Mouse (Mus musculus) thymus, adult 2 months (tissue): ENCODE results near the gene Fam229a. TPM values are rescaled to one million over a fixed set of nuclear protein-coding genes. Genes with fewer than 3 reads are reported as not detected.

Experiments used
- DNase-seq: peaks from one replicate; pipeline ENCODE4 v3.0.0; 2021
- H3K27ac ChIP-seq: fragments of 200-500 bp; 2 replicates; pipeline ENCODE4 v1.5.1; 2012; ENCODE audit warnings: low read length, control low read depth; ENCODE audit not compliant: control insufficient read depth, insufficient read depth
- H3K27me3 ChIP-seq: fragments of 200-500 bp; 2 replicates; pipeline ENCODE4 v1.6.1; 2012; ENCODE audit warnings: mild to moderate bottlenecking, low read length, moderate library complexity, mixed read lengths; ENCODE audit not compliant: control insufficient read depth, insufficient read depth
- H3K36me3 ChIP-seq: fragments of 200-500 bp; 2 replicates; pipeline ENCODE4 v1.6.1; 2012; ENCODE audit warnings: mild to moderate bottlenecking, low read length, moderate library complexity; ENCODE audit not compliant: control insufficient read depth, insufficient read depth
- H3K4me1 ChIP-seq: fragments of 200-500 bp; replicated peaks from 2 replicates; pipeline ENCODE4 v1.6.1; 2012; ENCODE audit warnings: low read length; ENCODE audit not compliant: control insufficient read depth, insufficient read depth
- H3K4me3 ChIP-seq: fragments of 200-500 bp; 2 replicates; pipeline ENCODE4 v1.5.1; 2012; ENCODE audit warnings: mild to moderate bottlenecking, low read length, control low read depth, moderate library complexity; ENCODE audit not compliant: control insufficient read depth, insufficient read depth
- CTCF ChIP-seq: fragments of 200-500 bp; IDR thresholded peaks from 2 replicates; pipeline ENCODE4 v1.5.1; 2012; ENCODE audit warnings: mild to moderate bottlenecking, control low read depth, low read length, moderate library complexity, borderline replicate concordance; ENCODE audit not compliant: control insufficient read depth, poor library complexity, insufficient read depth; ENCODE audit errors: extremely low read depth
- POLR2A ChIP-seq: fragments of 200-500 bp; IDR thresholded peaks from 2 replicates; pipeline ENCODE4 v1.6.1; 2012; ENCODE audit warnings: mild to moderate bottlenecking, low read length, control low read depth, moderate library complexity; ENCODE audit not compliant: control insufficient read depth, poor library complexity, insufficient read depth; ENCODE audit errors: extremely low read depth
- WGBS: fragments of 180-500 bp; shearing (Covaris S2); methylation state at CpG from one replicate; pipeline ENCODE4 v1.1.7; 2018; 5-methylcytosine and 5-hydroxymethylcytosine counted together
- polyA plus RNA-seq: library from polyadenylated mRNA; depleted of rRNA; stranded (reverse); fragments of >200 nt; gene quantifications from 2 replicates; pipeline ENCODE4 v1.2.3, GENCODE M21; 2012

Gene Fam229a
- polyA plus RNA-seq, 1 experiment: 1.1 TPM

DNA sequence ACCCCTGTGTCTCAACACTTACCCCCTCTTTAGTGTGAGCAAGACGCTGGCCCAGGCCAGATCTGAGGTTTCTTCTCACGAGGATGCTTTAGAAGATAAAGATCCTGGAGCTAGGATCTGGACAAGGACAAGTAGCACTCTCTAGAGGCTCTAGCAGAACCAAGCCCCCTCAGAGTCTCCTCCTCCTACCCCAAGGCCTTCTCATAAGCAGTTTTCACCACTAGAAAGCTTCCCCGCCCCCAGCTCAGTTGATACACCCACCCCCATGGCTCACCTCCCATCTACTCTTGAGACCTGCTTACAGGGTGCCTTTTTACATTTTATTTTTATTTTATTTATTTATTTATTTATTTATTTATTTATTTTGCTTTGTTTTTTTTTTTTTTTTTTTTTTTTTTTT is 18.7 kb downstream of the Fam229a start:
- peaks cover 10% of the 10 kb centered on the region; the same call in 1 of the 2 replicates for H3K4me1 ChIP-seq
- H3K4me3 ChIP-seq: no peak overlapping the region
- WGBS: 86% methylated on average over 3 of the region's 3 CpGs
- DNase-seq: no peak
- TF ChIP-seq POLR2A: no peak
- no peak for TF ChIP-seq CTCF
- H3K36me3 ChIP-seq: no peaks in the 10 kb centered on the region
- H3K27ac ChIP-seq: no peak overlapping the region
- H3K27me3 ChIP-seq: no peaks in the 10 kb centered on the region

DNA sequence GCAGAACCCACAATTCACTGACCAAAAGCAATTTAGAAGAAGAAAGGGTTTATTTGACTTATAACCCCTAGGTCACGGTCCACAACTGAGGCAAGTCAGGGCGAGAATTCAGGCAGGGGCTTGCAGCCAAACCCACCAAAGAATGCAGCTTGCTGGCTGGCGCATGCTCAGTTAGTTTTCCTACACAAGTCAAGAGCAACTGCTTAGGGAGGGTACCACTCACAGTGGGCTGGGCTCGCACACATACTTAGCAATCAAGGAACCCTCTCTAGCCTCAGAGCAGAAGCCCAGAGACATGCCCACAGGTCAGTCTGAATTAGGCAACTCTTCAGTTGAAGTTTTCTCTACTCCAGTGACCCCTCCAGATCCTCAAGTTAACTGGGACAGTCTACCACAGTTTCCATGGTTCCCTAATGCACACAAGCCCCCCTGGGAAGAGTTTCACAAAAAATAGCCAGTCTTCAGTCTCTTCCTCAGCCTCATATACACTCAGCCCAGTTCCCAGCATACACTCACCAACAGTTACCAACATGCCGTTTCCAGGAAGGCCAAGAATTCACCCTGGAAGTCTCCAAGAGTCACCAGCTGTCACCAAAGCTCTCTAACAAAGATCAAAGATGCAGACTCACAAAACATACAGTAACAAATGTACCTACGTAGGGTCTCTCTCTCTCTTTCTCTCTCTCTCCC is 19.9 kb downstream of the Fam229a start:
- DNase-seq: no peak
- Histone ChIP-seq H3K36me3 (no peaks in the 10 kb centered on the region), H3K4me1 (peaks cover 16% of the 10 kb centered on the region; the same call in 1 of the 2 replicates), H3K27ac (no peak overlapping the region), H3K27me3 (no peaks in the 10 kb centered on the region), H3K4me3 (no peak overlapping the region)
- WGBS: 84% methylated on average over 6 of the region's 6 CpGs
- TF ChIP-seq CTCF (no peak), POLR2A (no peak)

DNA sequence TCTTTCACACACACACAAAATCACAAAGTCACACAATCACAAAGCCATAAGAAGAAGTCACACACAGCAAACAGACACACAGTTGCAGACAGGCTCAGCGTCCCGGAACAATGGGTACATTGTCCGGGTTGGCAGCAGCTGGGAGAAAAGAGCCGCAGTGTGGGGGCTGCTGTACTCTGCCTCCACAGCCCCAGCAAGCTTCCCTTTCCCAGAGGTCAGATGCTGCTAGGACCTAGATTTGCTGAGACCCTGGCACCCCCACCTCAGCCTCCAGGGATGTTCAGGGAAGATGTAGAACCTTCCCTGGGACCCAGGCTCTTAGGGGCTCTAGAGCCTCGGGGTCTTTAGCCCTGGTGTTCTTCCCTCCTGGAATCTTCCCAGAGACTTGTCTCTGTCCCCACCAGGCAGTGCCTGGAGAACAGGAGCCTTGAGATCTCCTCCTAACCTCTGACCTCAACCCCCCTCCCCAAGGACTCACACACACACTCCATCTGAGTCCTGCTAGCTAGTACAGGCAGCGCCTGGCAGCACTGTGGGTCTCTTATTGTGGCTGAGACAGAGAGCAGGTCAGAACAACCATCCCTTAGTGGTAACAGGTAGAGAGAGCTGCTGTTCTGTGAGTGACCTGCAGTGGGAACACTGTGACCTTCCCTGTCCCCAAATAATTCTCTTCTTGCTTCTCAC is 20.6 kb downstream of the Fam229a start:
- peaks cover 2% of the 10 kb centered on the region for H3K36me3 ChIP-seq
- H3K27ac ChIP-seq: no peak overlapping the region
- TF ChIP-seq CTCF (no peak), POLR2A (no peak)
- WGBS: 92% methylated on average over 6 of the region's 6 CpGs
- no peaks in the 10 kb centered on the region for H3K27me3 ChIP-seq
- no peak overlapping the region for H3K4me3 ChIP-seq
- H3K4me1 ChIP-seq: peaks cover 16% of the 10 kb centered on the region; the same call in 1 of the 2 replicates
- DNase-seq: no peak

DNA sequence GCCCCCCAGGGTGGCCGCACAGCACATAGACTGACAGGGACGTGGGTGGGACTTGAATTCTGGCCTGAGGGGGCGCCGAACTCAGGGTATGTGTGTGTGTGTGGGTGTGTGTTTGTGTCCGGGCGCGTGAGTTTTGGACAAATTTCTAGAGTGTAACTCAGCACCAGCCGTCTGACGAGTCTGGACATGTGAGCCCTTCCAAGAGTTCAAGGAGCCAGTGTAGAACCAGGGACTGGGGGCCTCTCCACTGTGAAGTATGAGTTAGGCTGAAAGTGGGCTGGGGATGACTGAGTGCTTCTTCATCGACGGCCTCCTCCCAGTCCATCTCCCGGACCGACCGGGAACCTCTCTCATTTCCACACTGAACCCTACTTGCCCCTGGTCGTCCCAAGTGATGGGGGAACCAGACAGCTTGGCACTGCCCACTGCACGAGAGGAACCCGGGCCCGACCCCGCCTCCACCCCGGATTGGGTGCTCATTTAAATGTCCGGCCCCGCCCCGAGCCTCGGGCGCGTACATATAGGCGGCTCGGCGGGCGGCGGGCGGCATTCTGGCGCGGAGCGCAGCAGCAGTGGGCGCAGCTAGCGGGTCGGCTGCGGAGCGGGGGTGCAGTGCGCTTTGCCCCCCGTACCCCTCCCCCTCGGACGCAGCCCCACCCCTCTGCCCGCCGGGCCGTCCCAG is 22.2 kb downstream of the Fam229a start, which contains the start of gene Marcksl1:
Marcksl1 (plus strand) TSS at position 496 of the 682 bp plus-strand sequence.
- DNase-seq: peak; percentile 94
- peaks cover 11% of the 10 kb centered on the region; the same call in 1 of the 2 replicates for H3K4me1 ChIP-seq

DNA sequence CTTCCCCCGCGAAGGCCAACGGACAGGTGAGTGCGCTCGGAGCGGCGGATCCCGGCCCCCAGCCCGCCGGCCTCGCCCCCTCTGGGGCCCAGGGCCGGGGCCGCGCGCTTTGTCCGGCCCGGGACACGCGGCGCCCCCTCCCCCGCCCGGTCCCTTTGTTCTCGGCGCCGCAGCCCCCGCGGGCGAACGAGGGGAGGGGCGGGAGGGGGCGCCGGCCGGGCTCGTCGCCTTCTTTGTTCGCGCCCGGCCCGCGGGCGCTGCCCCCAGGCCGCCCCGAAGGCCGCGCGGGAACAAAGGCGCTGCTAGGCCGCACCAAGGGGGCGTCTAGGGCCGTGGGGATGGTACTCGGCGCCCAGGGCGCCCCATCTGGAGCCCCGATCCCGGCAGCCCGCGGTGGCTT is 22.9 kb downstream of the Fam229a start:
- DNase-seq: no peak
- peaks cover 23% of the 10 kb centered on the region for H3K36me3 ChIP-seq
- no peak for TF ChIP-seq CTCF
- no peak for TF ChIP-seq POLR2A
- no peak overlapping the region for H3K27ac ChIP-seq
- H3K4me3 ChIP-seq: peak overlapping the region; percentile 80
- WGBS: under 1% methylated on average over 57 of the region's 57 CpGs
- peaks cover 11% of the 10 kb centered on the region; the same call in 1 of the 2 replicates for H3K4me1 ChIP-seq
- H3K27me3 ChIP-seq: no peaks in the 10 kb centered on the region

More for the DNA sequence above, 22.2 kb downstream of the Fam229a start, which contains the start of gene Marcksl1:
- Histone ChIP-seq H3K36me3 (peaks cover 16% of the 10 kb centered on the region), H3K27me3 (no peaks in the 10 kb centered on the region), H3K4me3 (peak within 1 kb of the TSS; percentile 80), H3K27ac (no peak within 1 kb of the TSS)
- WGBS: 13% methylated on average over 47 of the region's 47 CpGs
- TF ChIP-seq POLR2A (peak; percentile 96), CTCF (peak; percentile 35; the same call in 1 of the 2 replicates)

DNA sequence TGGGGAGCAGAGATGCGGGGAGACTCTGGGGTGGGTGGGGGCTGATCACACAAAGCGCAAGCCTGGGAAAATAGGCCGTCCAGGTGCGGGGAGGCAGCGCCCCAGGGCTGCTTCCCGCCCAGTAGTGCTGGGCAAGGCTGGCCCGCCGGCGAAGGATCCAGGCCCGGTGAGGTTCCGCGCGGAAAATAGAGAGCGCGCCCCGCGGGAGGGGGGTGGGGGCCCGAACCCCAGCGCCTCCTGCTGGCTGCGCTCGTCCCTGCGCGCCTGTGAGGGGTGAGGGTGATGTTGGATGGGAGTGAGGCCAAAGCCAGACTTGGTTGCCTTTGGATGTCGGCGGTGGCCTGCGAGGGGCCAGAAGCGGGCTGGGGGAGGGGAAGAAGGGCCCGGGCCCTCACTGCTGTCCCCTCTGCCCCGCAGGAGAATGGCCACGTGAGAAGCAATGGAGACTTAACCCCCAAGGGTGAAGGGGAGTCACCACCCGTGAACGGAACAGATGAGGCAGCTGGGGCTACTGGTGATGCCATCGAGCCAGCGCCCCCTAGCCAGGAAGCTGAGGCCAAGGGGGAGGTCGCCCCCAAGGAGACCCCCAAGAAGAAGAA is 23.4 kb downstream of the Fam229a start:
- TF ChIP-seq CTCF (peak; percentile 91; the same call in 1 of the 2 replicates), POLR2A (no peak)
- Histone ChIP-seq H3K27ac (no peak overlapping the region), H3K36me3 (peaks cover 25% of the 10 kb centered on the region), H3K4me3 (peak overlapping the region; percentile 80), H3K4me1 (peaks cover 11% of the 10 kb centered on the region; the same call in 1 of the 2 replicates), H3K27me3 (no peaks in the 10 kb centered on the region)
- peak; percentile 76 for DNase-seq
- under 1% methylated on average over 33 of the region's 35 CpGs for WGBS
